Mouse (Mus musculus) lung, embryonic 14.5 days (tissue): ENCODE data around the gene Gpr137. TPM values are rescaled to one million over a fixed set of nuclear protein-coding genes. Genes with fewer than 3 reads are reported as not detected.

Source experiments
- ATAC-seq: fragments of 200-750 bp; cut with Nextera tagmentation; 2 replicates; pipeline ENCODE4 v1.8.0; 2017; ENCODE audit warnings: mild to moderate bottlenecking, moderate TSS enrichment, moderate library complexity; ENCODE audit not compliant: insufficient read depth
- DNase-seq: peaks from one replicate; pipeline ENCODE4 v3.0.0-alpha.2; 2015
- H3K27ac ChIP-seq: fragments of 300-500 bp; sonication (generic); 2 replicates; pipeline ENCODE4 v1.5.1; 2014; ENCODE audit warnings: low read depth, mild to moderate bottlenecking, moderate library complexity
- H3K27me3 ChIP-seq: fragments of 300-500 bp; sonication (generic); 2 replicates; pipeline ENCODE4 v1.6.1; 2014; ENCODE audit warnings: low read length, control low read depth; ENCODE audit not compliant: insufficient read depth
- H3K36me3 ChIP-seq: fragments of 300-500 bp; sonication (generic); 2 replicates; pipeline ENCODE4 v1.6.1; 2014; ENCODE audit warnings: control low read depth; ENCODE audit not compliant: insufficient read depth
- H3K4me1 ChIP-seq: fragments of 300-500 bp; sonication (generic); 2 replicates; pipeline ENCODE4 v1.6.1; 2014; ENCODE audit warnings: antibody characterized with exemption, control low read depth; ENCODE audit not compliant: insufficient read depth
- H3K4me2 ChIP-seq: fragments of 300-500 bp; sonication (generic); 2 replicates; pipeline ENCODE4 v1.6.1; 2014; ENCODE audit warnings: mild to moderate bottlenecking
- H3K4me3 ChIP-seq: fragments of 300-500 bp; sonication (generic); 2 replicates; pipeline ENCODE4 v1.5.1; 2014; ENCODE audit warnings: low read depth, low read length
- H3K9ac ChIP-seq: fragments of 300-500 bp; sonication (generic); 2 replicates; pipeline ENCODE4 v1.6.1; 2014
- H3K9me3 ChIP-seq: fragments of 300-500 bp; sonication (generic); 2 replicates; pipeline ENCODE4 v1.6.1; 2016; ENCODE audit warnings: low read depth, low read length, control low read depth
- CTCF ChIP-seq: IDR thresholded peaks from 2 replicates; pipeline ENCODE4 v1.5.1; 2016; ENCODE audit warnings: antibody characterized with exemption, low read depth
- WGBS: fragments of 180-500 bp; shearing (Covaris S2); extraction: QIAGEN DNeasy Blood & Tissue Kit; methylation state at CpG from one replicate; pipeline ENCODE4 v1.1.7; 2014; 5-methylcytosine and 5-hydroxymethylcytosine counted together
- polyA plus RNA-seq: library from polyadenylated mRNA; unstranded; fragments of >200 nt; fragmentation: Nextera tagmentation; extraction: Ambion mirVana; gene quantifications from 2 replicates; pipeline ENCODE4 v1.2.1, GENCODE M21; 2014

Gpr137 gene
- polyA plus RNA-seq, 1 experiment from 2014 or later = 23.5 TPM

DNA sequence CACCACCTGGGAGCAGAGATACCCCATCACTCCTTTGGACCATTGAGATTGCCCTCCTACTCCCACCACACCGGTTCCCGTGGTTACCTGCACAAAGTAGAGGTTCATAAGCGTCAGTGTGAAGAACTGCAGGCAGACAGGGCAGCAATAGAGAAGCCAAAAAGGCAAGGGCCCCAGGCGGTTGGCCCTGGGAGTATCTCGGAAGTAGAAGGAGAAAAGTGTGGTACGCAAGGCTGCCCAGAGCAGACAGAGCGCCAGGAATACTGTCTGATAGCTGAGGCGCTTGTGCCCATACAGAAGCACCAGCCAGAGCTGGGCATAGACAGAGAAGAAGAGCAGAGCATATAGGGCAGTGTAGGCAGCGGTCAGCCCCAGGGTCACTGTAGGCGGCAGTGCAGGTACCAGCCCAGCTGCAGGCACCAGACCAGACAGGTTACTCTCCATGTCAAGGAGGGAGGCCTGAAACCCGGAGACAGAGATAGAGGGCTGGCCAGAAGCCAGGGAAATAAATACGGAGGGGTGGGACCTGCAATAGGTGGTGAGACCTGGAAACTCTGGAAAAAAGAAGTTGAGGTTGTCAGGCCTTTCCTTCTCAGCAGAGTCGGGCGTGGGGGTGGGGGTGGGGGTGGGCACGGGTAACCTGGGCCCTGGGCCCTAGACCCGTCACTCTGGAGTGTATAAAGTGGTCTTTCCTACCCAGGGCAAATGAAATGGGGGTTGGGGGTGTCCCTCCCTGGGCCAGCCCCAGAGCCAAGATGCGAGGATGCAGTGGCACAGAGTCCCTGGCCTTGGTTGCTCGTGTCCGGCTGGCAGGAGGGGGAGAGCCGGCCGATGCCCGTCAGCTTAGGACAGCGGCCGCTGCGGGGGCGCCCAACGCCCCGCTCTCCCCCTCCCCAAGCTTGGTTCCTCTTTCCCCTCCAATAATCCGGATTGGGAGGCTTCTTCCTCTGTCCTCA, 1.6 kb downstream of the Gpr137 start:
- Histone ChIP-seq H3K36me3 (0 out of 2 replicates have a peak, but pooled peaks cover 4% of the 10 kb centered on the region), H3K9me3 (no peaks in the 10 kb centered on the region), H3K4me1 (peaks cover 9% of the 10 kb centered on the region), H3K27ac (no peak overlapping the region), H3K9ac (peak overlapping the region; percentile 72), H3K4me2 (peak overlapping the region; percentile 98), H3K27me3 (peaks cover 6% of the 10 kb centered on the region), H3K4me3 (peak overlapping the region; percentile 80)
- DNase-seq = peak; percentile 40
- WGBS = 21% methylated on average over 29 of the region's 29 CpGs
- no peak for TF ChIP-seq CTCF
- ATAC-seq = peak; percentile 4; the same call in 1 of the 2 replicates

DNA sequence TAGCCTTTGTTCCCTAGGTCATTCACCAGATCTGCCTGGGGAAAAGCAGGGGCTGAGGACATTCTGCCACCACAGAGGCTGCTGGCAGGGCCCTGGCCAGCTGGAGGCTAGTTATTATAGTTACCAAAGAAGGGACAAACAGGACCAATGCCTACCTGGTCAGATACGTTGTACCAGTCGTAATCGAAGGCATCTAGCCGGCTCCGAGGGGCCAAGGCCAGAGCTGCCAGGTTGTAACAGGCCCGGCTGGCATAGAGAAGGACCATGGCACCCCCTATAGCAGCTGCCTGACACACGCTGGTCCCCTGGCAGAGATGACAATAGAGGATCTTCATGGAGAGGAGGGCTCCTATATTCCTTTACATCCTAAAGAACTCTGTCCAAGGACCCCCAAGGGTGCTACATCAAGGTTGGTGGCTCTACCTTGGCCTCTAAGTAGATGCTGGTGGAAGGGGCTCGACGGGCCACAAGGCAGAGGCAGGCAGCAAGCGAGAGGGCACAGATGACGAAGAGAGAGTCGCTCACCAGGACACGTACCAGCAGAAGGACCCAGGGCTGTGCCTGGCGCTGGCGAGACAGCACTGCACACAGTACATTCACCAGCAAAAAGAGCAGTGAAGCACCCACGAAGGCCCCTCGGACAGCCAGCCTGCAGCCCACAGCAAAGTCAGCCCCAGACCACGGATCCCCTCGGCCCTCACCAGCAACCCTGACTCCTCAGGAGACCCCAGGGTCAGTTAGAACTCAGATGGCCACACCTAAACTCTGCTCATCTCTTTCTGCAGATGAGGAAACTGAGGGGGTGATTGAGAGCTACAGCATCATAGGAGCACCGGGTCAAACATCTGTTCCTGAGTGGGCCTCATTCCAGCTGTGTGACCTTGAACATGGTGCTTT, 2.9 kb downstream of the Gpr137 start:
- peaks cover 19% of the 10 kb centered on the region for H3K27me3 ChIP-seq
- H3K9me3 ChIP-seq = no peaks in the 10 kb centered on the region
- no peak for DNase-seq
- H3K36me3 ChIP-seq = no peaks in the 10 kb centered on the region
- no peak overlapping the region for H3K9ac ChIP-seq
- no peak overlapping the region for H3K4me3 ChIP-seq
- TF ChIP-seq CTCF = no peak
- H3K4me2 ChIP-seq = no peak overlapping the region
- H3K4me1 ChIP-seq = peaks cover 9% of the 10 kb centered on the region
- 84% methylated on average over 20 of the region's 20 CpGs for WGBS
- no peak overlapping the region for H3K27ac ChIP-seq
- no peak for ATAC-seq

DNA sequence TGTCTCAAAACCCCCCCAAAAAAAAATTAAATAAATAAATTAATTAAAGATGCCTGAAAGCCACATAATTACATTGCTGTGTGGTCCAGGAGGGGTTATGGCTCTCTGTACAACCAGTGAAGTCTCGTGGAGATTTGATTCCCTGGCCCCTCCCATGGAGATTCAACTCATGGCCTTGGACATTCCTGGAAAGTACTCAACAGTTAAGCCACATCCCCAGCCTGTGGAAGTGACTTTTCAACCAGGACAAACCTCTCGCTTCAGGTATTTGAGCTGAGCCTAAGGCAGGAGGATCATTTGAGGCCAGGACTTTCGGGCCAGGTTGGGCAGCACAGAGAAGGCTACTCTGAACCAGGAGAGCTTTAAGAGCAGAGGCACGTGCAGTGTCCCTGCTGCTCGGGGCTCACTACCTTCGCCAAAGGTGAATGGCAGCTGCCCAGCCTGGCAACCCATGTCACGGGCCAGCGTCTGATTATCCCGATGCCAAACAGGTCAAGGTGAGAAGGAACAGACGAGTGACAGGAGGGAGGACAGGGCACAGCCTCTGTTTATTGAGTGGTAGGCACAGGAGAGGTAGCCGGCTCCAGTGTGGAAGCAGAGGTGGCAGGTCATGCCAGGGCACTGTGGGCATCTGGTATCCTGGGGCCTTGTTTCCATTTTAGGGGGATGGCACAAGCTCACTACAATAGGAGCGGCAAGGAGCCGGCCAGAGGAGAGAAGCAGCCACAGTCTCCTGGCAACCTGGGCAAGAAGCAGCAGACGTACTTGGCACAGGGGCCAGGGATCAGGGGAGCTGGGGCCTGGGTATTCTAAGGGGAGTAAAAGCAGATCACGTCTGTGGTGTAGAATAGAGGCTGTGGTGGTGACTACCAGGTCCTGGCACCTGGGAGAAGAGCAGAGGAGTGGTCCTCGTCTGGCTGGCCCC, 4.5 kb downstream of the Gpr137 start:
- DNase-seq = no peak
- Histone ChIP-seq H3K27ac (no peak overlapping the region), H3K9ac (no peak overlapping the region), H3K4me2 (no peak overlapping the region), H3K36me3 (no peaks in the 10 kb centered on the region), H3K4me1 (peaks cover 7% of the 10 kb centered on the region), H3K27me3 (peaks cover 35% of the 10 kb centered on the region), H3K4me3 (no peak overlapping the region), H3K9me3 (no peaks in the 10 kb centered on the region)
- ATAC-seq = no peak
- TF ChIP-seq CTCF = no peak
- 77% methylated on average over 16 of the region's 16 CpGs for WGBS

DNA sequence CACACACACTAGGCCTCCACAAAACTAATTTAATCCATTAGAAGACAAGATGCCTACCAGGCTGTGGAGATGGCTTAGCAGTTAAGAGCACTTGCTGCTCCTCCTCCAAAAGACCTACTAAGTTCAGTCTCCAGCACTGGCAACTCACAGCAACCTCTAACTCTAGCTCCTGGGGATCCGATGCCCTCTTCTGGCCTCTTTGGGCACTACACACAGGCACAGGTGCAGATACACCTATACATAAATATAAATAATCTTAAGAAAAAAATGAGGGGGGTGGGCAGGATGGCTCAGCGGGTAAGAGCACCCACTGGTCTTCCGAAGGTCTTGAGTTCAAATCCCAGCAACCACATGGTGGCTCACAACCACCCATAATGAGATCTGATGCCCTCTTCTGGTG, 6.0 kb downstream of the Gpr137 start:
- H3K9ac ChIP-seq = no peak overlapping the region
- H3K4me2 ChIP-seq = no peak overlapping the region
- H3K27ac ChIP-seq = no peak overlapping the region
- WGBS = 24% methylated on average over 3 of the region's 3 CpGs
- H3K9me3 ChIP-seq = no peaks in the 10 kb centered on the region
- H3K36me3 ChIP-seq = no peaks in the 10 kb centered on the region
- peaks cover 6% of the 10 kb centered on the region; the same call in 1 of the 2 replicates for H3K4me1 ChIP-seq
- DNase-seq = no peak
- no peak overlapping the region for H3K4me3 ChIP-seq
- peak; percentile 44 for TF ChIP-seq CTCF
- ATAC-seq = no peak
- H3K27me3 ChIP-seq = peaks cover 50% of the 10 kb centered on the region

DNA sequence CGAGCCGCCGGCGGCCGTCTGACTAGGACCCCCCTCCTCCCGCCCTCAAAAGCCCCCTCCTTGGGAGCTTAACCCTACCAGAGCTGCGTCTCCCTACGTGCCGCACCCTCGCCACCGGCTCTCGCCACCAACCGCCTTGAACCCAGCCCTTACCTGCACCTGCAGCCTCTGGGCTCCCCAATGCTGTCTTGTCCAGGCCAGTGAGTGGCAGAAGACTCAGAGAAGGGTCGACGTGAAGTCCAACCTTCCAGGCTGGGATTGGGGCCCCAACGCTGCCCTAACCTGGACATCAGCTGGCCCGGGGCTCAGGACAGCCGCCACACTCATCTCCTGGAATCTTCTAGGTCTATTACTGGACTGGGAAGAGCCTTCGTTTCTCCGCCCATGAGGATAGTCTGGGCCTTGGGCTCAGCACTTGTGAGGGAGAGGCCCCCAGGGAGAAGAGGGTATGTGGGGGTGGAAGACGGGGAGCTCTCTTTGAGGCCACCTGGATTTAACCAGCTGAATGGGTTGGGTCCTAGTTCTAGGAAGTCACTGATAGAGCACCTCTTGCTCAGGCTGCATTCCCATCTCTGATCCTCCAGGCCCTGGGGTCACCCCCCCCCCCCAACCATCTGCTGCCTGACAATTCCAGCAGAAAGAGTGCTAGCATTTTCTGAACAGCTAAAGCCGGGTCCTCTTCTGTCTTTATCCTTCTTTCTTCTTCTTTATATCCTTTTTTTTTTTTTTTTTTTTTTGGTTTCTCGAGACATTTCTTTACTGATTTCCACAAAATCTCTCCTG, 7.9 kb downstream of the Gpr137 start, which contains the start of gene Kcnk4:
TSS of gene Kcnk4 (minus strand) at position 321 of the 783 bp plus-strand sequence.
- Histone ChIP-seq H3K4me1 (no peaks in the 10 kb centered on the region), H3K9ac (peak within 1 kb of the TSS; percentile 46), H3K27ac (no peak within 1 kb of the TSS), H3K36me3 (no peaks in the 10 kb centered on the region), H3K4me3 (peak within 1 kb of the TSS; percentile 41), H3K9me3 (no peaks in the 10 kb centered on the region), H3K4me2 (peak within 1 kb of the TSS; percentile 74), H3K27me3 (peaks cover 64% of the 10 kb centered on the region)
- TF ChIP-seq CTCF = no peak
- no peak for DNase-seq
- 10% methylated on average over 23 of the region's 23 CpGs for WGBS
- no peak for ATAC-seq
